Mouse (Mus musculus): ENCODE results near the gene Sdf2l1. TPM values are rescaled to one million over a fixed set of nuclear protein-coding genes. Genes with fewer than 3 reads are reported as not detected.

The Sdf2l1 gene
- polyA plus RNA-seq, 1 experiment: 20.4 TPM

GRCm38 (mm10) chr16:17154346-17154745 is 22.2 kb upstream of the Sdf2l1 start:
- whole genome bisulfite sequencing: 96% methylated on average over 2 of the region's 2 CpGs
- no peaks in the 10 kb centered on the region for H3K4me1 ChIP-seq (ENCODE audit: control insufficient read depth, insufficient read depth, low read length)
- H3K27ac ChIP-seq (ENCODE audit: insufficient read depth, low read length): no peak overlapping the region
- H3K4me3 ChIP-seq (replicated peaks; ENCODE audit: insufficient read depth, low read depth, low read length): no peak overlapping the region
- DNase-seq: no peak
- TF ChIP-seq CTCF (IDR thresholded peaks at IDR 0.05; ENCODE audit: borderline replicate concordance, insufficient read depth, low read depth, low read length): no peak
- no peak for TF ChIP-seq POLR2A (IDR thresholded peaks at IDR 0.05; ENCODE audit: borderline replicate concordance, insufficient read depth, low read length)
- no peaks in the 10 kb centered on the region for H3K27me3 ChIP-seq (ENCODE audit: control insufficient read depth, insufficient read depth, low read length)

- no peak for TF ChIP-seq CTCF (IDR thresholded peaks at IDR 0.05; ENCODE audit: borderline replicate concordance, insufficient read depth, low read depth, low read length)
- no peak for TF ChIP-seq POLR2A (IDR thresholded peaks at IDR 0.05; ENCODE audit: borderline replicate concordance, insufficient read depth, low read length)
- Histone ChIP-seq H3K27ac (ENCODE audit: insufficient read depth, low read length) (no peak overlapping the region), H3K4me3 (replicated peaks; ENCODE audit: insufficient read depth, low read depth, low read length) (no peak overlapping the region), H3K4me1 (ENCODE audit: control insufficient read depth, insufficient read depth, low read length) (peaks cover 5% of the 10 kb centered on the region; the same call in 1 of the 2 replicates), H3K27me3 (ENCODE audit: control insufficient read depth, insufficient read depth, low read length) (no peaks in the 10 kb centered on the region)
- DNase-seq: no peak
- 94% methylated on average over 4 of the region's 4 CpGs for WGBS
These were observed 19.7 kb upstream of the Sdf2l1 start for GRCm38 (mm10) chr16:17151874-17152273.

- H3K4me3 ChIP-seq (replicated peaks; ENCODE audit: insufficient read depth, low read depth, low read length): no peak overlapping the region
- no peak for TF ChIP-seq POLR2A (IDR thresholded peaks at IDR 0.05; ENCODE audit: borderline replicate concordance, insufficient read depth, low read length)
- no peak for TF ChIP-seq CTCF (IDR thresholded peaks at IDR 0.05; ENCODE audit: borderline replicate concordance, insufficient read depth, low read depth, low read length)
- no peak overlapping the region for H3K27ac ChIP-seq (ENCODE audit: insufficient read depth, low read length)
- no peaks in the 10 kb centered on the region for H3K27me3 ChIP-seq (ENCODE audit: control insufficient read depth, insufficient read depth, low read length)
- 82% methylated on average over 7 of the region's 7 CpGs for WGBS
- DNase-seq: no peak
- H3K4me1 ChIP-seq (ENCODE audit: control insufficient read depth, insufficient read depth, low read length): peaks cover 5% of the 10 kb centered on the region; the same call in 1 of the 2 replicates
These were observed 18.5 kb upstream of the Sdf2l1 start for GRCm38 (mm10) chr16:17150520-17151258.

GRCm38 (mm10) chr16:17148084-17148483 is 15.9 kb upstream of the Sdf2l1 start:
- Histone ChIP-seq H3K27ac (ENCODE audit: insufficient read depth, low read length) (no peak overlapping the region), H3K27me3 (ENCODE audit: control insufficient read depth, insufficient read depth, low read length) (no peaks in the 10 kb centered on the region), H3K4me1 (ENCODE audit: control insufficient read depth, insufficient read depth, low read length) (peaks cover 5% of the 10 kb centered on the region; the same call in 1 of the 2 replicates), H3K4me3 (replicated peaks; ENCODE audit: insufficient read depth, low read depth, low read length) (no peak overlapping the region)
- 37% methylated on average over 16 of the region's 16 CpGs for WGBS
- DNase-seq: peak; percentile 18 to 23
- TF ChIP-seq POLR2A (IDR thresholded peaks at IDR 0.05; ENCODE audit: borderline replicate concordance, insufficient read depth, low read length) (no peak), CTCF (IDR thresholded peaks at IDR 0.05; ENCODE audit: borderline replicate concordance, insufficient read depth, low read depth, low read length) (no peak)

- H3K4me3 ChIP-seq (replicated peaks; ENCODE audit: insufficient read depth, low read depth, low read length): peak overlapping the region; percentile 84
- H3K27ac ChIP-seq (ENCODE audit: insufficient read depth, low read length): no peak overlapping the region
- DNase-seq: peak in 1 of 2 experiments; percentile 30
- H3K27me3 ChIP-seq (ENCODE audit: control insufficient read depth, insufficient read depth, low read length): no peaks in the 10 kb centered on the region
- H3K4me1 ChIP-seq (ENCODE audit: control insufficient read depth, insufficient read depth, low read length): peaks cover 5% of the 10 kb centered on the region; the same call in 1 of the 2 replicates
- 1% methylated on average over 40 of the region's 41 CpGs for WGBS
- no peak for TF ChIP-seq POLR2A (IDR thresholded peaks at IDR 0.05; ENCODE audit: borderline replicate concordance, insufficient read depth, low read length)
- TF ChIP-seq CTCF (IDR thresholded peaks at IDR 0.05; ENCODE audit: borderline replicate concordance, insufficient read depth, low read depth, low read length): no peak
These were observed 15.3 kb upstream of the Sdf2l1 start for GRCm38 (mm10) chr16:17147391-17147929.

- DNase-seq: peak; percentile 86
- no peaks in the 10 kb centered on the region for H3K27me3 ChIP-seq (ENCODE audit: control insufficient read depth, insufficient read depth, low read length)
- no peak within 1 kb of the TSS for H3K27ac ChIP-seq (ENCODE audit: insufficient read depth, low read length)
- WGBS: under 1% methylated on average over 34 of the region's 34 CpGs
- TF ChIP-seq POLR2A (IDR thresholded peaks at IDR 0.05; ENCODE audit: borderline replicate concordance, insufficient read depth, low read length) (peak; percentile 30; the same call in 1 of the 2 replicates), CTCF (IDR thresholded peaks at IDR 0.05; ENCODE audit: borderline replicate concordance, insufficient read depth, low read depth, low read length) (peak; percentile 49; the same call in 1 of the 2 replicates)
- H3K4me1 ChIP-seq (ENCODE audit: control insufficient read depth, insufficient read depth, low read length): peaks cover 5% of the 10 kb centered on the region; the same call in 1 of the 2 replicates
- peak within 1 kb of the TSS; percentile 84 for H3K4me3 ChIP-seq (replicated peaks; ENCODE audit: insufficient read depth, low read depth, low read length)
These were observed 14.6 kb upstream of the Sdf2l1 start, which contains the start of gene Ccdc116 for GRCm38 (mm10) chr16:17146772-17147235. Gene Ccdc116, minus strand, starts transcription at chr16:17147229.

GRCm38 (mm10) chr16:17144339-17144738 is 12.2 kb upstream of the Sdf2l1 start, which contains the start of gene Ydjc:
Gene Ydjc, plus strand, starts transcription at chr16:17144621.
- DNase-seq: no peak
- 32% methylated on average over 7 of the region's 7 CpGs for WGBS
- Histone ChIP-seq H3K27me3 (ENCODE audit: control insufficient read depth, insufficient read depth, low read length) (no peaks in the 10 kb centered on the region), H3K4me3 (replicated peaks; ENCODE audit: insufficient read depth, low read depth, low read length) (no peak within 1 kb of the TSS), H3K27ac (ENCODE audit: insufficient read depth, low read length) (no peak within 1 kb of the TSS), H3K4me1 (ENCODE audit: control insufficient read depth, insufficient read depth, low read length) (peaks cover 5% of the 10 kb centered on the region; the same call in 1 of the 2 replicates)
- TF ChIP-seq POLR2A (IDR thresholded peaks at IDR 0.05; ENCODE audit: borderline replicate concordance, insufficient read depth, low read length) (no peak), CTCF (IDR thresholded peaks at IDR 0.05; ENCODE audit: borderline replicate concordance, insufficient read depth, low read depth, low read length) (no peak)

Data from cerebellum, adult 2 months (tissue).